Mouse (Mus musculus) heart, embryonic 11.5 days (tissue): Measurements from ENCODE around the gene Cinp. TPM values are rescaled to one million over a fixed set of nuclear protein-coding genes. Genes with fewer than 3 reads are reported as not detected.

Experiments
- ATAC-seq: fragments of 200-750 bp; cut with Nextera tagmentation; replicated peaks from 2 replicates; pipeline ENCODE4 v1.8.0; 2017; ENCODE audit warnings: moderate library complexity; ENCODE audit not compliant: insufficient number of reproducible peaks, low FRiP score, low TSS enrichment
- H3K27ac ChIP-seq: fragments of 300-500 bp; sonication (generic); 2 replicates; pipeline ENCODE4 v1.5.1; 2014; ENCODE audit warnings: mild to moderate bottlenecking, low read depth, low read length
- H3K27me3 ChIP-seq: fragments of 300-500 bp; sonication (generic); 2 replicates; pipeline ENCODE4 v1.6.1; 2014; ENCODE audit warnings: mild to moderate bottlenecking, low read length, mixed read lengths; ENCODE audit not compliant: control insufficient read depth, insufficient read depth
- H3K36me3 ChIP-seq: fragments of 300-500 bp; sonication (generic); 2 replicates; pipeline ENCODE4 v1.6.1; 2014; ENCODE audit warnings: mild to moderate bottlenecking, low read length, moderate library complexity, mixed read lengths; ENCODE audit not compliant: control insufficient read depth, insufficient read depth
- H3K4me1 ChIP-seq: fragments of 300-500 bp; sonication (generic); 2 replicates; pipeline ENCODE4 v1.6.1; 2014; ENCODE audit warnings: low read length; ENCODE audit not compliant: control insufficient read depth, insufficient read depth
- H3K4me2 ChIP-seq: fragments of 300-500 bp; sonication (generic); 2 replicates; pipeline ENCODE4 v1.6.1; 2014; ENCODE audit warnings: mild to moderate bottlenecking, moderate library complexity
- H3K4me3 ChIP-seq: fragments of 300-500 bp; sonication (generic); 2 replicates; pipeline ENCODE4 v1.5.1; 2014; ENCODE audit warnings: low read depth, low read length
- H3K9ac ChIP-seq: fragments of 300-500 bp; sonication (generic); 2 replicates; pipeline ENCODE4 v1.6.1; 2014; ENCODE audit warnings: mild to moderate bottlenecking, low read depth, low read length, moderate library complexity
- H3K9me3 ChIP-seq: fragments of 300-500 bp; sonication (generic); replicated peaks from 2 replicates; pipeline ENCODE4 v1.6.1; 2016; ENCODE audit warnings: low read length; ENCODE audit not compliant: control insufficient read depth
- WGBS: fragments of 180-500 bp; shearing (Covaris S2); extraction: QIAGEN DNeasy Blood & Tissue Kit; methylation state at CpG from one replicate; pipeline ENCODE4 v1.1.7; 2014; ENCODE audit not compliant: insufficient replicate concordance; 5-methylcytosine and 5-hydroxymethylcytosine counted together
- polyA plus RNA-seq: library from polyadenylated mRNA; unstranded; fragments of >200 nt; fragmentation: Nextera tagmentation; extraction: Ambion mirVana; gene quantifications from 2 replicates; pipeline ENCODE4 v1.2.1, GENCODE M21; 2014

Cinp gene
- polyA plus RNA-seq, 1 experiment from 2014 or later = 70.5 TPM

- Histone ChIP-seq H3K4me1 (peaks cover 11% of the 10 kb centered on the region), H3K4me2 (no peak overlapping the region), H3K9ac (no peak overlapping the region), H3K4me3 (no peak overlapping the region), H3K9me3 (no peaks in the 10 kb centered on the region), H3K27me3 (no peaks in the 10 kb centered on the region), H3K27ac (no peak overlapping the region), H3K36me3 (peaks cover 10% of the 10 kb centered on the region; the same call in 1 of the 2 replicates)
- 83% methylated on average over 32 of the region's 32 CpGs for WGBS
- no peak for ATAC-seq
Observed at GRCm38 (mm10) chr12:110854786-110855737, 33.9 kb downstream of the Cinp start.

- Histone ChIP-seq H3K4me2 (peak overlapping the region; percentile 85), H3K27me3 (no peaks in the 10 kb centered on the region), H3K4me1 (peaks cover 11% of the 10 kb centered on the region), H3K9ac (no peak overlapping the region), H3K36me3 (peaks cover 8% of the 10 kb centered on the region; the same call in 1 of the 2 replicates), H3K9me3 (no peaks in the 10 kb centered on the region), H3K27ac (no peak overlapping the region), H3K4me3 (no peak overlapping the region)
- ATAC-seq = no peak
- WGBS = 58% methylated on average over 1 of the region's 1 CpGs
Observed at GRCm38 (mm10) chr12:110851923-110852322, 37.0 kb downstream of the Cinp start.

GRCm38 (mm10) chr12:110851414-110851813 is 37.5 kb downstream of the Cinp start:
- peak overlapping the region; percentile 85 for H3K4me2 ChIP-seq
- H3K9me3 ChIP-seq = no peaks in the 10 kb centered on the region
- peak overlapping the region; percentile 95 for H3K4me3 ChIP-seq
- H3K27ac ChIP-seq = peak overlapping the region; percentile 35; the same call in 1 of the 2 replicates
- 25% methylated on average over 12 of the region's 12 CpGs for WGBS
- no peak for ATAC-seq
- H3K9ac ChIP-seq = 0 out of 2 replicates have a peak overlapping the region, but pooled peaks have one; percentile 22
- no peaks in the 10 kb centered on the region for H3K27me3 ChIP-seq
- H3K4me1 ChIP-seq = peaks cover 12% of the 10 kb centered on the region
- H3K36me3 ChIP-seq = peaks cover 8% of the 10 kb centered on the region; the same call in 1 of the 2 replicates

- H3K4me2 ChIP-seq = peak overlapping the region; percentile 85
- H3K27me3 ChIP-seq = no peaks in the 10 kb centered on the region
- H3K4me1 ChIP-seq = peaks cover 18% of the 10 kb centered on the region
- no peaks in the 10 kb centered on the region for H3K9me3 ChIP-seq
- H3K27ac ChIP-seq = no peak overlapping the region
- no peak for ATAC-seq
- peak overlapping the region; percentile 95 for H3K9ac ChIP-seq
- H3K4me3 ChIP-seq = peak overlapping the region; percentile 95
- H3K36me3 ChIP-seq = peaks cover 8% of the 10 kb centered on the region; the same call in 1 of the 2 replicates
- WGBS = 16% methylated on average over 9 of the region's 9 CpGs
Observed at GRCm38 (mm10) chr12:110850929-110851256, 38.1 kb downstream of the Cinp start.

- H3K27ac ChIP-seq = peak within 1 kb of the TSS; percentile 75; the same call in 1 of the 2 replicates
- H3K4me2 ChIP-seq = peak within 1 kb of the TSS; percentile 85
- peaks cover 20% of the 10 kb centered on the region for H3K4me1 ChIP-seq
- H3K4me3 ChIP-seq = peak within 1 kb of the TSS; percentile 95
- peak; percentile 68 for ATAC-seq
- no peaks in the 10 kb centered on the region for H3K9me3 ChIP-seq
- peak within 1 kb of the TSS; percentile 95 for H3K9ac ChIP-seq
- no peaks in the 10 kb centered on the region for H3K27me3 ChIP-seq
- peaks cover 3% of the 10 kb centered on the region; the same call in 1 of the 2 replicates for H3K36me3 ChIP-seq
- under 1% methylated on average over 84 of the region's 89 CpGs for WGBS
Observed at GRCm38 (mm10) chr12:110850010-110850928, 38.7 kb downstream of the Cinp start, which contains the start of gene Zfp839. Zfp839 (plus strand) TSS chr12:110850253.

- H3K27ac ChIP-seq = no peak overlapping the region
- WGBS = 64% methylated on average over 6 of the region's 6 CpGs
- peak overlapping the region; percentile 54 for H3K4me3 ChIP-seq
- no peak for ATAC-seq
- peak overlapping the region; percentile 87 for H3K4me2 ChIP-seq
- no peaks in the 10 kb centered on the region for H3K27me3 ChIP-seq
- peak overlapping the region; percentile 72 for H3K9ac ChIP-seq
- H3K9me3 ChIP-seq = no peaks in the 10 kb centered on the region
- H3K36me3 ChIP-seq = no peaks in the 10 kb centered on the region
- H3K4me1 ChIP-seq = peaks cover 17% of the 10 kb centered on the region
Observed at GRCm38 (mm10) chr12:110846191-110846765, 42.7 kb downstream of the Cinp start.

GRCm38 (mm10) chr12:110845131-110845880 is 43.6 kb downstream of the Cinp start:
- peak overlapping the region; percentile 73 for H3K27ac ChIP-seq
- under 1% methylated on average over 36 of the region's 36 CpGs for WGBS
- no peaks in the 10 kb centered on the region for H3K9me3 ChIP-seq
- no peaks in the 10 kb centered on the region for H3K36me3 ChIP-seq
- peak overlapping the region; percentile 87 for H3K4me2 ChIP-seq
- H3K4me1 ChIP-seq = peaks cover 11% of the 10 kb centered on the region
- H3K4me3 ChIP-seq = peak overlapping the region; percentile 54
- ATAC-seq = peak; percentile 93
- peak overlapping the region; percentile 72 for H3K9ac ChIP-seq
- H3K27me3 ChIP-seq = no peaks in the 10 kb centered on the region
